Mouse (Mus musculus) small intestine, adult 2 months (tissue): ENCODE results near the gene Gm9918. TPM values are rescaled to one million over a fixed set of nuclear protein-coding genes. Genes with fewer than 3 reads are reported as not detected.
A peak's percentile ranks its signal among the peaks of the same experiment; 100 is the strongest.

Experiments used
- H3K27ac ChIP-seq: fragments of 200-500 bp; 2 replicates; pipeline ENCODE4 v1.5.1; 2012; ENCODE audit warnings: low read depth, low read length, control low read depth, inconsistent platforms; ENCODE audit not compliant: insufficient read depth
- H3K27me3 ChIP-seq: fragments of 200-500 bp; 2 replicates; pipeline ENCODE4 v1.6.1; 2012; ENCODE audit warnings: mild to moderate bottlenecking, moderate library complexity, low read length, inconsistent platforms; ENCODE audit not compliant: control insufficient read depth, insufficient read depth
- H3K36me3 ChIP-seq: fragments of 200-500 bp; 2 replicates; pipeline ENCODE4 v1.6.1; 2012; ENCODE audit warnings: mild to moderate bottlenecking, low read length, control low read depth, inconsistent platforms; ENCODE audit not compliant: control insufficient read depth, insufficient read depth
- H3K4me1 ChIP-seq: fragments of 200-500 bp; 2 replicates; pipeline ENCODE4 v1.6.1; 2012; ENCODE audit warnings: low read length, inconsistent platforms, mixed read lengths; ENCODE audit not compliant: control insufficient read depth, insufficient read depth, insufficient read length
- H3K4me3 ChIP-seq: fragments of 200-500 bp; 2 replicates; pipeline ENCODE4 v1.5.1; 2012; ENCODE audit warnings: low read depth, mild to moderate bottlenecking, control low read depth, inconsistent platforms, low read length, moderate library complexity
- CTCF ChIP-seq: fragments of 200-500 bp; IDR thresholded peaks from 2 replicates; pipeline ENCODE4 v1.5.1; 2012; ENCODE audit warnings: low read depth, mild to moderate bottlenecking, control low read depth, inconsistent platforms, low read length, moderate library complexity, mixed read lengths; ENCODE audit not compliant: insufficient replicate concordance, insufficient read length; ENCODE audit errors: extremely low read depth
- POLR2A ChIP-seq: fragments of 200-500 bp; IDR thresholded peaks from 2 replicates; pipeline ENCODE4 v1.6.1; 2012; ENCODE audit warnings: low read depth, mild to moderate bottlenecking, control low read depth, inconsistent platforms, low read length, moderate library complexity
- WGBS: fragments of 180-500 bp; shearing (Covaris S2); methylation state at CpG from one replicate; pipeline ENCODE4 v1.1.7; 2018; 5-methylcytosine and 5-hydroxymethylcytosine counted together
- polyA plus RNA-seq: library from polyadenylated mRNA; depleted of rRNA; stranded (reverse); fragments of >200 nt; gene quantifications from 2 replicates; pipeline ENCODE4 v1.2.3, GENCODE M21; 2012

Gene Gm9918
- polyA plus RNA-seq, 1 experiment: not detected

DNA sequence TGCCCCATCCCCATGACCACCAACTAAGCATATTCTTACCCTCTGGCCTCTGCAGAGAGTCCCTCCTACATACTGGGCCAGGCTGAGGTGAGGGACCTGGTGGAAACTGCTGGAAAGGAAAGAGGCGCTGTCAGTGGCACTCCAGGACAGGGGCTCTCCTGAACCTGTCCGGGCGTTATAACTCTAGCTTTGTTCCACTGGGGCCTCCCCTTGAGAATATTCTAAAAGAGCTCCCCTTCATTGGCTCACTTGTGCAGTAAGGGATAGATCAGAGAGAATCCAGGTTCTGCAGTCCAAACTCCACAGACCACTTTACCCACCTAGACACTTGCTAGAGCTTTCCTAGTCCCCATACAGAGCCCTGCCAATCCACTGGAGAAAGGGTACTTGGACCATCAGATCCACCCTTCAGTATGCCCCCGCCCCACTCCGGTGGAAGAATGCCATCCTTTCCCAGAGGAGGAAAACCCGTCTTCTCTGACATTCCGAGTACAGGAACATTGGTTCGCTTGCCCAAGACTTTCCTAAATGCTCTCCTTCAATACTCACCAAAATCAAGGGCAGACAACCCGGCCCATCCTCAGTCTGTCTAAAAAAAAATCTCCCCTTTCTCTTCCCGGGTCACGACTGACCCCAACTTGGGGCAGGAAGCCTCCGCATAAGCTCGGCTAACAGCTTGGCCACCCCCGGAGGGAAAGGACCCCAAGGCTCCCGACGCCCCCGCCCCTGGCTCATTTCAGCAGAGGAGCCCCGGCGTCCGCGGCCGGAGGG is 13.7 kb upstream of the Gm9918 start:
- H3K4me3 ChIP-seq: peak overlapping the region; percentile 70
- no peaks in the 10 kb centered on the region for H3K36me3 ChIP-seq
- WGBS: 23% methylated on average over 22 of the region's 22 CpGs
- peaks cover 3% of the 10 kb centered on the region for H3K4me1 ChIP-seq
- no peak overlapping the region for H3K27ac ChIP-seq
- TF ChIP-seq POLR2A (no peak), CTCF (no peak)
- peaks cover 14% of the 10 kb centered on the region for H3K27me3 ChIP-seq

DNA sequence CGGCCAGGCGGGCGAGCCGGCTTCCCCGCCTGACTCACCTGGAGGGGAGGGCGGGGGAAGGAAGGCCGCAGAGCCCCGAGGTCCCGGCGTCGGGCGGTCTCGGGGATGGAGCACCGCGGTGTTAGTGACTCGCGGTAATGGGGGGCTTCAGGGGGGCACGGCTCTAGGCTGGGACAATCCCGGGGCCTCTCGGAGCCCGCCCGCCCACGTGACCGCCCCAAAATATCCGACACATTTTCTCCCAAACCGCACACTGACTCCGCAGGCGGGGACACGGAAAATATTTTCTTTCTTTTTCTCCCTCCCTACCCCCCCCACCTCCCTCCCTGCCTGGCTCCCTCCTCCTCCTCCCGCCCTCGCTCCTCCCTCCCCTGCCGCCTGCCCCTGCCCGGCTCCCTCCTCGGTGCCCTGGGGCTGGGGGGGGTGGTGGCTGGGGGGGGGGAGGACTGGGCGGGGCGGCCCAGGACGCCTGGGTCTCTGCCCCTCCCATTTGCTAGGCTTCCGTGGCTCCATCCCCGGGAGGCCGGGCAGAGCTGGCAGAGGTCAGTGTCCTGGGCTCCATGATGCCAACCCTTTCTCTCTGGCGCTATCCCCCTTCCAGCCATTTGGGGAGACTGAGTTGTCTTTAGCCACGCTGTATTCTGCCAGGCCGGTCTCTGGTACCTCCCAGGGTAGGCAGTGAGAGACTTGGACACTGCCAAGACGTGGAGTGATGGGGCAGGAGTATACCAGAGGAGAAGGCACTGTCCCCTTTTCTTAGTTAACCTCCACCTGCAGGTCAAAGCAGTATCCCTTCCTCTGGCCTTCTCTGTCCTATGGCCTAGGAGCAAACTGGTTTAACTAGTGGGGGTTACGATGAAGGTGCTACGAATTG is 12.9 kb upstream of the Gm9918 start, which contains the start of gene Rarg:
TSS of gene Rarg (minus strand) at position 316 of the 874 bp plus-strand sequence.
- Histone ChIP-seq H3K27me3 (peaks cover 14% of the 10 kb centered on the region), H3K4me3 (peak within 1 kb of the TSS; percentile 70), H3K27ac (peak within 1 kb of the TSS; percentile 39), H3K4me1 (peaks cover 3% of the 10 kb centered on the region), H3K36me3 (no peaks in the 10 kb centered on the region)
- no peak for TF ChIP-seq POLR2A
- TF ChIP-seq CTCF: no peak
- 2% methylated on average over 44 of the region's 46 CpGs for WGBS

DNA sequence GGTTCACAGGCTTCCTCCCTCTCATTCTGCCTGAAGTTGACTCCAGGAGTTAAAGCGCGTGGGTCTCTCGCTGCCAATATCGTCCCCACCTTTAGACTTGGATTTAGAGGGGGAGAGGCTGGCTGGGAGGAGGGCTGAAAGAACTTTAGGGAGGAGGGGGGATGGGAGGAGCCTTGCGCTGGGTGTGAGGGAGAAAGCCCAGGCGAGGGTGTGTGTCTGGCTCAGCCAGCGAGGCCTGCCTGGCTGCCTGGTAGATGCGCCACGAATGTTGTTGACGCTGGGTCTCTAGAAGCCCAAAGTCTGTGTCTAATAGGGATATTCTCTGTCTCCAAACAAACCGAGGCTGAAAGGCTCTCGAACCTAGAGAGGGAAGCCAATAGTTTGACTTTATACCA is 12.3 kb upstream of the Gm9918 start:
- Histone ChIP-seq H3K4me3 (peak overlapping the region; percentile 57), H3K27ac (peak overlapping the region; percentile 39; the same call in 1 of the 2 replicates), H3K27me3 (peaks cover 14% of the 10 kb centered on the region), H3K36me3 (no peaks in the 10 kb centered on the region), H3K4me1 (peaks cover 3% of the 10 kb centered on the region)
- 27% methylated on average over 12 of the region's 12 CpGs for WGBS
- TF ChIP-seq POLR2A (no peak), CTCF (no peak)

DNA sequence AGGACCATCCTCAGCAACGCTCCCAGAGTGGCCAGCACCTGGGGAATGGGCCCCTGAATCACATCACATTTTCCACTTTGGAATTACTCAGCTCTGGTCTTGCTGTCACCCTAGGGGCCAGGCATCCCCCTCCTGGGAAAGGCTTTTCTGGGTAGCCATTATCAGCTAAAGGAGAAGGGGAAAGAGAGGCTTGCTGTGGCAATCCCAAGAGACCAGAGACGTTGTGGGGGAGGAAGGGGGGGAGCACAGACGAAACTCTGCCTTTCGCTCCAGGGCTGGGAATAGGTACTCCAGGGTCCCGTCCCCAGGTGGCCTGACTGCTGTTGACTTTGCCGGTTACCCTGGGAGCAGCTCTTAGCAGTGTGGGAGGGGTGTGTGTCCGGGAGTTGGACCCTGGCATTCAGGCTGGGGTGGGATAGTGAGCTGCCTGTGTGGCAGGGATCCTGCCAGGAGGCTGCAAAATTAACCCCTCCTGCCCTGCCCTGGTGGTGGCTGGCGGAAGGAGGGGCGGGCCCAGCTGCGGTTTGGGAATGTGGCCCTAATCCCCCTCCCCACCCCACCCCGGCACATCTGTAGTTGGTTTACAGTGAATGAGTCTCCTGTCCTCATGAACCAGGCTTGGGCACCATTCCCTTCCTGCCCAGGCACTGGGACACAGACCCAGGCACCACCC is 11.6 kb upstream of the Gm9918 start:
- H3K36me3 ChIP-seq: no peaks in the 10 kb centered on the region
- H3K4me1 ChIP-seq: peaks cover 3% of the 10 kb centered on the region
- WGBS: 66% methylated on average over 11 of the region's 11 CpGs
- no peak overlapping the region for H3K4me3 ChIP-seq
- H3K27me3 ChIP-seq: peaks cover 18% of the 10 kb centered on the region
- TF ChIP-seq CTCF (no peak), POLR2A (no peak)
- no peak overlapping the region for H3K27ac ChIP-seq

DNA sequence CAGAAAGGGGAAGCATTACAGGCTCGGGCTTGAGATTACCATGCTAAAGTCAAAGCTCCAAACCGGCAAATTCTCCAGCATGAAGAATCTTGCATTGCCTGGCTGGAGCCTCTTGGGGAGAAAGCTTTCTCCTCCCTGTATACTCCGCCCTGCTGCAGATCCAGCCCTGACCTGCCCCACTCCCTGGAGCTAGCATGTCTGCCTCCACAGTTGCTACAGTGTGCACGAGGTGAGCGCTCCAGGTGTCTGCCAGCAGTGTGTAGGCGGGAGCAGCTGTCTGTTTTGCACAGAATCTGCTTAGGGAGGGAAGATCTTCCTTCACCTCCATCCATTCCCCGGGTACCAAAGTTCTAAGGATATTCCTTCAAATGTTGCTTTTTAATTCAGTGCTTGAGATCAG is 7.8 kb upstream of the Gm9918 start:
- TF ChIP-seq POLR2A: no peak
- TF ChIP-seq CTCF: no peak

DNA sequence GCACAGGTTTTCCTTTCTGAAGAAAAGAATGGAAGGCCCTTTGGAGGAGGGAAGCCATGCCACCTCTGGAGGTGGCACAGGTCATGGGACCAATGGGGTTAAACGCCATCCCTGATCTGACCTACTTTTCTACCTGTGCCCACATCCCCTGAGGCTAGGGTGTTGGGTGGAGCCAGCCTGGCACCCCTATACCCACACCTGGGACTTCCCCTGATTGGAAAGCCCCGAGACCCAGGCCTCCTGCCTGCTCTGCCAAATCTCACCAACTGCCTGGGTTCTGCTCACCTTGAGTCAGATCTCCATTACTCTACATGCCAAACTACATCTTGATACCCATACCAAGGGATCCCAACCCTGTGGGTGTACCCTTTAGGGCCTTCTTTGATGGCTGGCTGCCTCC is 7.3 kb upstream of the Gm9918 start:
- Histone ChIP-seq H3K27me3 (peaks cover 4% of the 10 kb centered on the region; the same call in 1 of the 2 replicates), H3K4me1 (no peaks in the 10 kb centered on the region), H3K27ac (no peak overlapping the region), H3K4me3 (no peak overlapping the region), H3K36me3 (no peaks in the 10 kb centered on the region)
- TF ChIP-seq CTCF: no peak
- TF ChIP-seq POLR2A: no peak
- WGBS: 67% methylated on average over 2 of the region's 2 CpGs

More for the DNA sequence above, 7.8 kb upstream of the Gm9918 start:
- 35% methylated on average over 7 of the region's 7 CpGs for WGBS
- Histone ChIP-seq H3K4me3 (no peak overlapping the region), H3K4me1 (peaks cover 2% of the 10 kb centered on the region), H3K27me3 (peaks cover 6% of the 10 kb centered on the region), H3K27ac (no peak overlapping the region), H3K36me3 (no peaks in the 10 kb centered on the region)

DNA sequence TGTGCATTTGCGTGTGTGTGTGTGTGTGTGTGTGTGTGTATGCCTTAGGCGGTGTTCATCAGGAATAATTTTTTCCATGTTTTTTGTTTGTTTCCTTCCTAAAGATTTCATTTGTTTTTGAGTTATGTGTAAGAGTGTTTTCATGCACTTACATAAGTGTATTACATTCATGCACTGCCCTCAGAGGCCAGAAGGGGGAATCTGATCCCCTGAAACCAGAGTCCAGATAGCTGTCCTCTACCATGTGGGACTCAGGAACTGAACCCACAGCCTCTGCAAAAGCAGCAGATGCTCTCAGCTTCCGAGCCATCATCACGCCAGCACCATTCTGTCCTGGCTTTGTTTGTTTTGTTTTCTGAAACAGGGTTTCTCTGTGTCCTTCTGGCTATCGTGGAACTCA is 4.8 kb upstream of the Gm9918 start:
- Histone ChIP-seq H3K27ac (no peak overlapping the region), H3K27me3 (peaks cover 13% of the 10 kb centered on the region; the same call in 1 of the 2 replicates), H3K4me1 (no peaks in the 10 kb centered on the region), H3K4me3 (no peak overlapping the region), H3K36me3 (no peaks in the 10 kb centered on the region)
- 90% methylated on average over 5 of the region's 5 CpGs for WGBS
- no peak for TF ChIP-seq POLR2A
- peak; percentile 7; the same call in 1 of the 2 replicates for TF ChIP-seq CTCF
